Mouse (Mus musculus) heart, adult 11 months (tissue): ENCODE results near the gene Angptl8.
A peak's percentile ranks its signal among the peaks of the same experiment; 100 is the strongest.
"Not testable (repeated sequence)": the region's sequence is repeated elsewhere in the genome, so short reads cannot be mapped to it uniquely, and the experiment has no call there.

ENCODE experiments used
- DNase-seq: peaks from one replicate; pipeline ENCODE4 v3.0.0; 2022

Angptl8 gene

DNA sequence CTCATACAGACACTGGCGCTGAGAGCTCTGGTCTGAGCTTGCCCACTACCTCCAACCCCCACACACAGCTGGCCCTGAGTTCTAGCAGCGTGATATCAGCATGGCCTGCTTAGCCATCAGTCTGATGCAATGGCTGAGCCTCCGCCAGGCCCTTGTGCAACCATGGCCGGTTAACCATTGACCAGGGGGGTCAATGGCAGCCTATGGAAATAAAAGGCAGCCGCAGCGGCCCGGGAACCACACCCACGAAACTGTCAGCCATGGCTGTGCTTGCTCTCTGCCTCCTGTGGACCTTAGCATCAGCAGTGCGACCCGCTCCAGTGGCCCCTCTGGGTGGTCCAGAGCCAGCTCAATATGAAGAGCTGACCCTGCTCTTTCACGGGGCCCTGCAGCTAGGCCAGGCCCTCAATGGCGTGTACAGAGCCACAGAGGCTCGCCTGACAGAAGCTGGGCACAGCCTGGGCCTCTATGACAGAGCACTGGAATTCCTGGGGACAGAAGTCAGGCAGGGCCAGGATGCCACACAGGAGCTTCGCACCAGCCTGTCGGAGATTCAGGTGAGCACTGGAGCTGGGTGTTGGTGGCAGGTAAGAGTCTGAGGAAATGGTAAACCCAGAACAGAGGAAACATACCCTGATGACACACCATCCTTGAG lies at the start of gene Angptl8:
Gene Angptl8 (plus strand): TSS at position 253 of the 655 bp plus-strand sequence.
- DNase-seq: peak; percentile 98

DNA sequence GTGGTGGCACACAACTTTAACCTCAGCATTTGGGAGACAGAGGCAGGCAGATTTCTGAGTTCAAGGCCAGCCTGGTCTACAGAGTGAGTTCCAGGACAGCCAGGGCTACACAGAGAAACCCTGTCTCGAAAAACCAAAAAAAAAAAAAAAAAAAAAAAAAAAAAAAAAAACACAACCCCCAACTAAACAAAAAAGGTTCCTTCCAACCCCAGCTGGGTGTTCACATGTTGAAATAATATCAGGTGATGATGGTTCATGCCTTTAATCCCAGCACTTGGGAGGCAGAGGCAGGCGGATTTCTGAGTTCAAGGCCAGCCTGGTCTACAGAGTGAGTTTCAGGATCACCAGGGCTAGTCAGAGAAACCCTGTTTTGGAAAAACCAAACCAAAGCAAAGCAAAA lies 49.0 kb upstream of the Angptl8 start:
- not testable (repeated sequence) for DNase-seq

DNA sequence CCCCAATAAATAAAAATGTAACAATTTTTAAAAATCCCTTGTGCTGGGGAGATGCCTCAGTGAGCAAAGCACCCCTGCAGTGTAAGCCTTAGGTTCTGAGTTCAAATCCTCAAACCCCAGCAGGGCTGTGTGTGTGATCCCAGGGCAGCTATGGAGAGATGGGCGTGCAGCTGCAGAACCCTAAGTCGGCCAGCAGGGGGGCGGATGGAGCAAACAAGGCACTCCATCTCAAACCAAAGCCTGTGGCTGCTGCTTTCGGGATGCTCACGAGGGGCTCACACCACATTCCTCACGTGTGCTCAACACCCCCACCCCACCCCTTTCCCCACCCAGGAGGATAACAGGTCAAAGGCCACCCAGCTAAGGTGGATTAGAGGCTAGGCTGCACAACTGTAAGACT lies 48.4 kb upstream of the Angptl8 start:
- DNase-seq: peak; percentile 95

DNA sequence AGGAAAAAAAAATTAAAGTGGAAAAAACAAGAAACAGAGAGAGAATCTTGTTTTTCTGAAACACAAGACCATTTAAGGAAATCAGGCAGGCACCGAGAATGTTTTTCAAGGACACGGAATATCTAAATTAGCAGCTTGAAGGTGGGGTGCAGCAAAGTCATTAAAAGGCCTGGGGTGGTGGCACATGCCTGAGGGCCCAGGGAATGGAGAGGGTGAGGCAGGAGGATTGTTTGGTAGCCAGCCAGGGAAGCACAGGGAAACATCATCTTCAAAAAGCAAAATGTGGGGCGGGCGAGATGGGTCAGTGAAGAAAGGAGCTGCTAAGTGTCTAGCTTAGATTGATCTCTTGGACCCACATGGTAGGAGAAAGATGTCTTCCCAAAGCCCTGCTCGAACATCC lies 47.7 kb upstream of the Angptl8 start:
- no peak for DNase-seq

DNA sequence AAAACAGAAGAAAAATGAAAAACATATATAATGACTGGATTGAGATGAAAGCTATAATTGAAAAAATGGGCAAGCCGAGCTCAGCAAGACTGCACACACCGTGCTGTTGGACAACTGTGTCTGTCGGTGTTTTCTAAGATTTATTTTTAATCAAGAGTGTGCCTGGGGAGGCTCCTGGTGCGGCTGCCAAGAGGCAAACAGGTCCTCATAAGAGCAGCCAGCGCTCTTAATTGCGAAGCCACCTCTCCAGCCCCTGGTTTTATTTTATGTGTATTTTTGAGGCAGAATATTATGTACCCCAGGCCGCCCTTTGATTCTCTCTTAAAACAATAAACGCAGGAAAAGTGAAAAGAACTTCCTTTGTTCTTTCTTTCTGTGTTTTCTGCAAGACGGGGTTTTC lies 47.1 kb upstream of the Angptl8 start:
- peak; percentile 91 for DNase-seq

DNA sequence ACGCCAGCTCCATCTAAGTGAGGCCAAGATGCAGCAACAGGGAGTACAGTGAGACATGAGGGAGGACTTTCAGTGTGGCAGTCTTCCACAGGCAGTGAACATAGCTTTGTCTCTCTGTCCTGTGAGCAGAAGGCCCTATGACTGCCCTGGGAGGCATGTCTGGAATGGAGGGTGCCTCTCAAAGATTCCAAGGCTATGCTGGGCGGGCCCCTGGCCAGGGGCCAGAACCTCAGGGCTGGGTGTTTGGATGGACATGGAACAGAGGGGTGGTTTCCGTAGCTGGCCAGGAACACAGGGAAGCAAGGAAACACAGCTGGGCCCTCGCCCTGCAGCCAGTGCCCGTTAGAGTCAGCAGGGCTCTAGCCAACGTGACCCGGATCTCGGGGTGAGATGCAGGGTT lies 43.4 kb upstream of the Angptl8 start:
- DNase-seq: peak; percentile 99

DNA sequence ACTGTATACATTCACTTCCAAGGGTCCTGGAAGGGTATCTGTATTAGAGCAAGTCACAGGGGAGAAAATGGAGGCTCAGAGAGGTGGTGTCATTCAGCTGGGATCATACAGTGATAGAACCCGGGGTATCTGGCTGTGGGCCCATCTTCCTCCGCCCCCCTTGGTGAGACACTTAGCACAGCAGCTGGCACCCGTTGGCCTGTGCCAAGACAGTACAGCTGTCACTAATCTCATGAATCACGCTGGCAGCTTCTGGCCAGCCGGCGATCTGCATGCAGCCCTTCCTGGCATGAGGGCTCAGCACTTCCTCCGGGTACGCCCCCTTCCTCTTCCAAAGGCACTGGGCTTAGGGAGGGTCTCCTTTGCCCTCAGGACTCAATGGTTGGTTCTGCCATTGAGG lies 42.7 kb upstream of the Angptl8 start:
- peak; percentile 97 for DNase-seq

DNA sequence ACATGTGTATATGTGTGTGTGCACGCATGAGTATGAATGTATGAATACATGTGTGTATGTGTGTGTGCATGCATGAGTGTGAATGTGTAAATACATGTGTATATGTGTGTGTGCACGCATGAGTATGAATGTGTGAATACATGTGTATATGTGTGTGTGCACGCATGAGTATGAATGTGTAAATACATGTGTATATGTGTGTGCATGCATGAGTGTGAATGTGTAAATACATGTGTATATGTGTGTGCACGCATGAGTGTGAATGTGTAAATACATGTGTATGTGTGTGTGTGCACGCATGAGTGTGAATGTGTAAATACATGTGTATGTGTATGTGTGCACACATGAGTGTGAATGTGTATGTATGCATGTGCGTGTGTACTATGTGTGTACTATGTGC lies 41.8 kb upstream of the Angptl8 start:
- not testable (repeated sequence) for DNase-seq

DNA sequence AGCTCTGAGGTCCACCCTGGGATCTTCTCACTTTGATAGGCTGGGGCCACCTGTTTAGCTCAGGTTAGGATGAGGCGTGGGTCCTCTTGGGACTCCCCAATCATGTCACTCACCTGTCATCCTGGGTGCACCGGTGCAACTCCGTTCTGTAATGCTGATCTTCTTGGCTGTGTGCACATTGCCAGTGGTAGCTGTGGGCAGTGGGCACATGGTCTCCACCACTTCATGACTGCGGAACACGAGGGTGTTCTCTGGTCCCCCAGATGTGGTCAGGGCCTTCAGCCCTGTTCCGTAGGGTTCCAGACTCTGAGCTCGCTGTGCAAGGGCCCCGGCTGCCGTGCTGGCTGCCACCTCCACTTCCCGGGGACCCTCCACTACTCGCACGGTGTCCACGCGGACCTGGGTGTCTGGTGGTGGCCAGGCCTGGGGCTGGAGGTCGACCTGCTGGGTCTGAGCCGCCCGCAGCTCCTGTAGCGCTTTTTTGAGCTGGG lies 40.9 kb upstream of the Angptl8 start:
- DNase-seq: peak; percentile 92

DNA sequence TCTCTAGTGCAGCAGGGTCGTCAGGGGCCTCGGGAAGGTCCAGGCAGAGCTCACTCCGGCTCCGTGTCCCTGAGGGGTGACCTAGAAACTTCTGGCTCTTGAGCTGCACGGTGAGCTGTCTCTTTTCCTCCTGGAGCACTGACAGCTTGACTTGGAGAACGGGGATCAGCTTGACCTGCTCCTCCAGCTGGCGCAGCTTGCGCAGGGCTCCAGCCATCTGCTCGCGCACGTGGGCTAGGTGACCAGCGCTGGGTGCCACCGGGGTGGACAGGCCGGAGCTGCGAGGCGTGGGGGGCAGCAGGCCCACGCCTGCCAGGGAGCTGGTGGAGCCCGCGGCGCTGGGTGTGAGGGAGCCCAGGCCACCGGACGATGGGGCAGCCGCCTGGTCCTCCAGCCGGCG lies 40.4 kb upstream of the Angptl8 start:
- peak; percentile 92 for DNase-seq

DNA sequence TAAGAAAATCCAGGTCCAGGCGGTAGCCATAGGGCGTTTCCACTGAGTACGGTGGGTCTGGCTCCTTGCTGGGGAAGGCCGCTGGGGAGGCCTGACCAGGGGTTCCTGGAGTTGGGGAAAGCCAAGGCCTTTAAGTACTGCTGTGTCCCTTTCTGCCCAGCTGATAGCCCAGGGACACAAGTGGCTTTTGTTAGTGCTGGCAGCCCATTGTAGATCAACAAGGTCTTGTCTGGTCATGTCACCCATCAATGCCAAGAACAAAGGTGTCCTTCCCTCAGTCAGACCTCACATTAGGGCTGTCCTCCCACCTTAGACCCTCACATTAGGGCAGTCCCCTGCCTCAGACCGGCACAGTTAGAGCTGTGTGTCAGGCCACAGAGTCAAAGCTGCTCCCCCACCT lies 39.7 kb upstream of the Angptl8 start:
- DNase-seq: no peak

DNA sequence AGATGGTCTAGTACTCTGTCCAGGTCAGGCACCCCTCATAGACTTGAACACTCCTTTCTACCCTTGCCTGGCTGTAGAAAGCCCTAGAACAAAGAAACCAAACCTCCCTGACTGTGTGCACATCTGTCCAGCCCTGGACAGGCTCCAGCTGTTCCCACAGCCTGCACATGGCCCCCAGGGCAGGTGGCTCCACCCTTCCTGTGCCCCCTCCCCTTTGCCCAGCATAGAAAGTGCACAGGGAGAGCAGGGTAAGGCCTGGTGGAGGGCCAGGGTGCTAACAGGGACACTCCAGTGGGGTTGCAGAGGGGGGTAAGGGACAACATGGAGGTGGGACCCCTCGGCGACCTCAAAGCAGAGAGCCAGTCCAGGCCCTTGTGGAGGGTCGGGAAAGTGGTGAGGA lies 39.1 kb upstream of the Angptl8 start:
- DNase-seq: peak; percentile 95

DNA sequence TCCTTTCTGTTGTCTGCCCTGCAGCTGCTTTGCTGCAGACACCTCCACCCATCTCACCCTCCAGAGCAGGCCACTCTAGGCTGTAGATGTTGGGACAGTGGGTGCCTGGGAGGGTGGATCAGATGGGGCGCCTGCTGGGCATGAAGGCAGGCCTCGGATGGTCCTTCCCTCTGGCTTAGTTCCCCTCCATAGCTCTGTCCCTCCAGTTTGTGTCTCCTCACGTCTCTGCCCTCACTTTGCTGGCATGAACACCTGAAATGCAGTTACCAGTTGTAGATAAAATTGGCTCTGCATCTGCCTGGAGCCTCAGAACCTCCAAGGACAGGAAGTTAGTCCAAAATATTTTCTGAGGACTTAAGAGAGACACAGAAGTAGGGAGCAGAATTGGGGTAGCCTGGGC lies 38.4 kb upstream of the Angptl8 start:
- DNase-seq: peak; percentile 94

DNA sequence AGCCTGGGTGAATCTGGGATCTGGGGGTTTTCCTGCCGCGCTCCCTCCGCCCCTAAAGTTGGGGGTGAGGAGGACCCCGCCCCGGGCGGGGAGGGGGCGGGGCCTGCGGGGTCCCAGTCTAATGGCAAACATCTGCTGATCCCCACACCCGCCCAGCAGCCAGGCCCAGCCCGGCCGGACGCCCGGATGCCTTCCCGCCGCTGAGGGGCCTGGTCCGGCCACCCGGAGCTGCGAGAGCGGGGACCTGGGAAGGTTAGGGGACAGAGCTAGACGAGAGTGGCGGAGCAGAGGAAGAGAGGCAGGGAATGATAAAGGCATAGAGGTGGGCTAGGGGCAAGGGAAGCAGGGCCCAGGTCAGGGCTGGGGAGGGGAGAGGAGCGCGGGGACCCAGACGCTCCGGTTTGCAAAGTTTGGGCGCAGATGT lies 37.4 kb upstream of the Angptl8 start:
- peak; percentile 99 for DNase-seq

DNA sequence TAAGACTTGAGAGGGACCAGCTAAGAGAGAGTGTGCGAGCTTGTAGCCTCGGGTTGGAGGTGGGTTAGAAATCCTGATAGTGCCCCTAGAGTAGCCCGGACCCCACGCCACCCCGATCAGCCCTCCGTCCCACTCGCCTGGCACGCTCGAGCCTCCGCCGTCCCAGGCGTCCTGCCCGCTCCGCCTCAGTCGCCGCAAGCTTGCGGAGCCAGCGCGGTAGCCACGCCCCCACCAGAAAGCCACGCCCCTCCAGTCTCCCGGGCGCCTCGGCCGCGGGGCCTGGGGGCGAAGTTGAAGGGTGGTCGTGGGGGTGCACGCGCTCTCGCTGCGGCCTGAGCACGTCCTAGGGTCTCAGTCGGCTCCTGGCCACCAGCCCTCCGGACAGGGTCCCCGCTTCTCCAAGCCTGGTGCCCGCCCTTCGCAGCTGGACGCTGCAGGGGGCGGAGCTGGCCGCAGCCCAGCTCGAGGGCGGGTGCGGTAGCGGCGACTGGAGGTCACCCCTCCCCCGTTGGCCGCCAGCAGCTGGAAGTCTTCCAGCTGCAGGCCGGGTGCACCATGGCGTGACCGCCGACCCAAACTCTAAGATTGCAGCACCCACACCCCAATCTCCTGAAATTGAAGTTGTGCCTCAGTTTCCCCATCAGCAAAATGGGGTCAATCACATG lies 36.8 kb upstream of the Angptl8 start, which contains the start of gene Kank2:
Gene Kank2 (minus strand): TSS at position 400 of the 665 bp plus-strand sequence.
- peak; percentile 99 for DNase-seq

DNA sequence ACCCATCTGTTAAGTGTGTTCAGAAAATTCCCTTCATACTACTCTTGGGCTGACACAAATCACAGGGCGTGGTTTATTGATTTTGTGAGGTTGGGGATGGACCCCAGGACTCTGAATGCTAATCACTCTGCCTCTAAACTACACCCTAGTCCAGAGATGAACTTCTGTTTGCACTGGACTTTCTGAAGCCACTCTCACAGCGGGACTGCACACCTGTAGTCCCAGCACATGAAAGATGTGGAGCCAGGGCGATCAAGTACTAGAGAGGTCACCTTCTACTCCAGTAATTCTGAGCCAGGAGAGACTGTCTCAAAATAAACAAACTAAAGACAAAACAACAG lies 36.3 kb upstream of the Angptl8 start:
- DNase-seq: no peak

DNA sequence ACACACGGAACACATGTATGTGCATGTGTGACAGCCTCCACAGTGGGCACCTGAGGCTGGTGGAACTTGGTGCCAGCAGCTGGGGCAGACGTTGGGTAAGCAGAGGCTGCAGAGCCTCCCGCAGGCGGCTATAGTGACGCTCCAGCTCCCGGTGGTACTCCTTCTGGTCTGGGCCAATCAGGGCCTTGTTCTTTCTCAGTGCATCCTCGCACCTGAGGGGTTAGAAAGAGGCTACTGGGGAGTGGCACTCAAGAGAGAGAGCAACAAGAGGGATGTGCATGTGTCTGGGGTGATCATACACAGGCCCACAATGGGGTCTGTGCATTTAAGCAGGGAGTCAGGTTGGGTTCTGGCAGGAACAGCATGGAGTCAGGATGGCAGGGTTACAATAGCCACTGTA lies 34.2 kb upstream of the Angptl8 start:
- peak; percentile 90 for DNase-seq

DNA sequence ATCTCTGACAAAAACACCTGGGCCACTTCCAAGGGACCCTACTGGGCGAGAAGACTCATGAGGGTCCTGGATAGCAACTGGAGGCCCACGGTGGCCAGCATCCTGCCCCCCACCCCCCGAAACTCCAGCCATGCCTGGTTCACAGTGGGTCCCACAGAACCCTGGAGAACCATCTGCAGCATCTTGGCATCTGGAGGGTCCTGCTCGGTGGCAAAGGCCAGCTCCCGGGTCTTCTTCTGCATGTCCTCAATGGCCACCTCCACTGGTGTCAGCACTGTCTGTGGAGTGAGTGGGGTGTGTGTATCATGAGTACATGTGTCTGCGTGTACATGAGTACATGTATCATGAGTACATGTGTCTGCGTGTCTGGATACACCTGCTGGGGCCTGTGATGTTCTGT lies 33.7 kb upstream of the Angptl8 start:
- peak; percentile 91 for DNase-seq

DNA sequence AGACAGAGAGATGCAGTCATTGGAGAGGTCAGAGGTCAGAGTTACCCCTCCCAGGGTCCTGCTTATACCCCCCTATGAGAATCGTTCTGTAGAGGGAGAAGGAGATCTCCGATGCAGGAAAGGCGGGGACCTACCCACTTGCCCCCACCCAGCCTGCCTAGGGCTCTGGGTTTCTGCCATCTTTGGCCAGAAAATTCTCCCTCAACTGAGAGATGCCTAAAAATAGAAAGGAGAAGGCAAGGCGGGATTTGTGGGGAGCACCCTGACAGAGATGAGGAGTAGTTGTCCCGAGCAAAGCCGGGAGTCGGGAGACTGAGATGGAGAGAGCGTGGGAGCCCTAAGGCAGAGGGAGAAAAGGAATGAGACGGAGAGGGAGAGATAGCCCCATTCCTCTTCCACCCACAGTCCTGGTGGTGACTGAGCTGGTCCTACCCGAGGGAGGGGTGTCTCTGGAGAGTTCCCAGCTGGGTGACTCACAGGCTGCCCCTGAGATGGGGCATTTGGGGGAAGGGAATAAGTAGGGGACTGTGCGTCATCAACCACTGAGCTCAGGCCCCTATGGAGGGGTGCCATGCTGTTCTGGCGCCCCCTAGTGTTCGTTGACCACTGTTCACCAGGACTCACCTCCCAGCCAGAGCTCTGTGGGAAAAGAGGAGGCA lies 31.2 kb upstream of the Angptl8 start:
- peak; percentile 98 for DNase-seq

DNA sequence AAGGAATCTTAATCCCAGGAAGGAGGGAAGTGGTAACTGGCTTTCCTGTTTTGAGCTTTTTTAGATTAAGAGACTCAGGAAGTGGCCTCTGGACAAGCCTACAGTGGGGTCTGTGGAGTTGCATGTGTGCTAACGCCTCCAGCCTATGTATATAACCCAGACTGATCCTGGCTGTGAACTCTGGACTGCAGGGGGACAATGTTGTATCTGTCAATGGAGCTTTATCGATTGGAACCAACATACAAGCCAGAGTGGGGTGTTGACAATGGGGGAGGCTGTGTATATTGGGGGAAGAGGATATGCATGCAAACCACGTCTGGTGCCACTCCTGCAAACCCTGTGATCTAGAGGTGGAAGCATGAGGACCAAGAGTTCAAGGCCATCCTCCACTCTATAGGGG lies 28.9 kb upstream of the Angptl8 start:
- DNase-seq: no peak

DNA sequence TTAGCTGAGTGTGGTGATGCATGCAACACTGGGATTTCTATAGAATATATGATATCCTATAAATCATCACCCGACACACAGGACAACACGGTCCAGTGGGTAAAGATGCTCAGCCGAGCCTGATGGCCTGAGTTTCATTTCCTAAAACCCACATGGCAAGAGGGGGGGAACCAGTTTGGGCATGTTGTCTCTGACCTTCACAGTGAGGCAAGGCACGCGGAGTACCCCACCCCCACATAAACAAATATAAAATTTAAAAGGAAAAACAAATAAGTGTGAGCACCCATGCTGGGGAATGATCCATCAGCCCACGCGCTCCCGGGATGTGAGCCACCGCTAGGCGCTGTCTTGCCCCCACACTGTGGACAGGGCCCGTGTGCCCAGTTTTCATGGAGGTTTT lies 28.3 kb upstream of the Angptl8 start:
- no peak for DNase-seq

DNA sequence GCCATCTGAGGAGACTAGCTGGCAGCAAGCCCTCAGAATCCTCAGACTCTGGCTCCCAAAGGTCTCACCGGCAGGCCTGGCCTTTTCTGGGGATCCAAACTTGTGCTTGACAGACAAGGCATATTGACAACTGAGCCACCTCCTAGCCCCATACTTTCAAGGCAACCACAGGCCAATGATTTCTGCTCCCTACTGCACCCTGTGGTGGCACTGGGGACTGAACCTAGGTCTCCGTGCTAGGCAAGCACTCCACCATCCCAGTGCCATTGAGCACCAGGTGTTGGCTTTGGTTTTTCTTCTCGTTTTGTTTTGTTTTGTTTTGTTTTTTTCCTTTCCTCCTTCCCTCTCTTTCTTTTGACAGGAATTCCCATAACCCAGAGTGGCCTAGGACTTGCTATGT lies 26.7 kb upstream of the Angptl8 start:
- no peak for DNase-seq

DNA sequence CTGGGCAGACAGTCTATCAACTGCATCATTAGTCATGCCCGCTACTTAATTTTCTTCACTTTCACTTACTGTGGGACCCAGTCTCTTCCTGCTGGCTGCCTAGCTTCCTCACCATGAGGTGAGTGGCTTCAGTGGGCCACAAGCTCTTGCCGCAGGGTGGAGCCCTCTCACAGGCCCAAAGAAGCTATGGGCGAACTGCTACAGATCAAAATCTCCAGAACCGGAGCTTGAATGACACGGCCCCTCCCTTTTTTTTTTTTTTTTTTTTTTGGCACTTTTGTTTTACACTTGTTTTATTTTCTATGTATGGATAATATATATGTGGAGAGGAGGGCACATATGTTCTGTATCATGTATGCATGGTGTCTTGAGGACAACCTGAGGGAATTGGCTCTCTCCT lies 24.1 kb upstream of the Angptl8 start:
- DNase-seq: no peak

DNA sequence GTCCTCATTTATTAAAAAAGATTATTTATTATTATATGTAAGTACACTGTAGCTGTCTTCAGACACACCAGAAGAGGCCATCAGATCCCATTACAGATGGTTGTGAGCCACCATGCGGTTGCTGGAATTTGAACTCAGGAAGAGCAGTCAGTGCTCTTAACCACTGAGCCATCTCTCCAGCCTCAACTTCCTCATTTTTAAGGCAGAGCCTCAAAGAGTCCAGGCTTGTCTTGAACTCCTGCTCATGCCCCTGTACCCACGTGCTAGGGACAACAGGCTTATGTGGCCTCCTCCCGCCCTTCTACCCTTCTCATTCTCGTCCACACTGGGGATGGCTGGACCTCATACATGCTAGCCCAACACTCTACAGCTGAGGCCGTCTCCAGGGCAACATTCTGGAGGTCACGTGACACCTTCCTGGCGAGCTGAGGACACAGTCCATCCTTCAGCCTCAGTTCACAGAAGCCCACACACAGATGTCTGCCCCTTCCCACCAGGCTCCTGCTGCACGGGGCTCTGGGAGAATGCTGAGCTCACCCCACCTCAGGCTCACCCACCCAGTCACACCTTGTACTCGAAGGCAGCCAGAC lies 18.5 kb upstream of the Angptl8 start:
- DNase-seq: no peak
